Mouse (Mus musculus) heart, postnatal 10 days (tissue): Measurements from ENCODE around the gene Acap1. TPM values are rescaled to one million over a fixed set of nuclear protein-coding genes. Genes with fewer than 3 reads are reported as not detected.
"Not testable (repeated sequence)": the region's sequence is repeated elsewhere in the genome, so short reads cannot be mapped to it uniquely, and the experiment has no call there.

ENCODE experiments used
- DNase-seq, 2 experiments: peaks; one replicate each; pipeline ENCODE4 v3.0.0; 2021
- intact Hi-C: fragments of 180-260 bp; cut with DNase I; formaldehyde crosslinking; loops from one replicate; pipeline ENCODE4 v1.15.1; 2025
- total RNA-seq, 2 experiments: library from RNA; stranded (reverse); gene quantifications; 2 replicates each; pipeline ENCODE4 v1.2.3; 2021

Gene Acap1
- total RNA-seq, 2 experiments from 2014 or later = 2.7 to 3.0 TPM

GRCm38 (mm10) chr11:69880506-69880852, 14.9 kb downstream of the Acap1 start:
- peak; percentile 83 to 86 for DNase-seq
- intact Hi-C loops = loop anchor here (1.0 to 2.0 kb wide), 2 partner anchors 38 to 69 kb away; no protein-coding TSS in a partner anchor

GRCm38 (mm10) chr11:69879711-69880110, 15.6 kb downstream of the Acap1 start:
- no peak for DNase-seq
- intact Hi-C loops = loop anchor here (1.0 to 5.0 kb wide), 3 partner anchors 39 to 152 kb away; no protein-coding TSS in a partner anchor

- intact Hi-C loops = loop anchor here (5.0 kb wide), 1 partner anchor 152 kb away; no protein-coding TSS in a partner anchor
- DNase-seq = no peak
These were observed 16.4 kb downstream of the Acap1 start for GRCm38 (mm10) chr11:69878952-69879351.

- intact Hi-C loops = loop anchor here (5.0 kb wide), 1 partner anchor 151 kb away; no protein-coding TSS in a partner anchor
- DNase-seq = no peak
These were observed 16.9 kb downstream of the Acap1 start for GRCm38 (mm10) chr11:69878399-69878798.

GRCm38 (mm10) chr11:69877878-69878277, 17.5 kb downstream of the Acap1 start, which contains the start of gene Tmem95:
Tmem95 (minus strand) TSS chr11:69878018.
- no peak for DNase-seq
- intact Hi-C loops = loop anchor here (1.0 to 5.0 kb wide), 4 partner anchors 73 to 196 kb away; partner anchors contain the start of genes Polr2a, Senp3 and Tmem102

- peak; percentile 92 to 95 for DNase-seq
- intact Hi-C loops = loop anchor here (1.0 to 5.0 kb wide), 4 partner anchors 72 to 195 kb away; partner anchors contain the start of genes Polr2a, Senp3 and Tmem102
These were observed 18.5 kb downstream of the Acap1 start for GRCm38 (mm10) chr11:69876867-69877266.

- peak; percentile 78 to 81 for DNase-seq
- intact Hi-C loops = loop anchor here (2.0 to 5.0 kb wide), 3 partner anchors 71 to 149 kb away; partner anchors contain the start of genes Polr2a and Tmem102
These were observed 19.2 kb downstream of the Acap1 start for GRCm38 (mm10) chr11:69876186-69876585.

GRCm38 (mm10) chr11:69872451-69872850, 22.9 kb downstream of the Acap1 start:
- no peak for DNase-seq
- intact Hi-C loops = no loop called here

- intact Hi-C loops = no loop called here
- no peak for DNase-seq
These were observed 23.5 kb downstream of the Acap1 start for GRCm38 (mm10) chr11:69871822-69872221.

- DNase-seq = no peak
- intact Hi-C loops = no loop called here
These were observed 24.9 kb downstream of the Acap1 start for GRCm38 (mm10) chr11:69870289-69871069.

- intact Hi-C loops = no loop called here
- DNase-seq = no peak
These were observed 28.0 kb downstream of the Acap1 start for GRCm38 (mm10) chr11:69867335-69867734.

GRCm38 (mm10) chr11:69865561-69865960, 29.8 kb downstream of the Acap1 start:
- DNase-seq = no peak
- intact Hi-C loops = no loop called here

- intact Hi-C loops = no loop called here
- DNase-seq = no peak
These were observed 31.0 kb downstream of the Acap1 start for GRCm38 (mm10) chr11:69864138-69864860.

- intact Hi-C loops, DNase-seq: not testable (repeated sequence)
These were observed 31.6 kb downstream of the Acap1 start for GRCm38 (mm10) chr11:69863729-69864128.

GRCm38 (mm10) chr11:69858113-69858998, 37.0 kb downstream of the Acap1 start, which contains the start of gene Tnk1:
Tnk1 (minus strand) TSS chr11:69858730.
- intact Hi-C loops = no loop called here
- no peak for DNase-seq

GRCm38 (mm10) chr11:69855347-69855746, 40.0 kb downstream of the Acap1 start:
- DNase-seq = no peak
- intact Hi-C loops = no loop called here

- DNase-seq = no peak
- intact Hi-C loops = no loop called here
These were observed 40.7 kb downstream of the Acap1 start for GRCm38 (mm10) chr11:69854680-69855079.

- DNase-seq = no peak
- intact Hi-C loops = no loop called here
These were observed 41.3 kb downstream of the Acap1 start for GRCm38 (mm10) chr11:69853994-69854393.

GRCm38 (mm10) chr11:69850754-69851153, 44.6 kb downstream of the Acap1 start:
- intact Hi-C loops = no loop called here
- DNase-seq = no peak

- DNase-seq = no peak
- intact Hi-C loops = no loop called here
These were observed 45.5 kb downstream of the Acap1 start for GRCm38 (mm10) chr11:69849884-69850283.
